In genomic region chr6:34951518-34951917, GRCm38 (mm10) we compare ENCODE assay signal across 21 mouse cellular contexts. TPM values are rescaled to one million over a fixed set of nuclear protein-coding genes. Genes with fewer than 3 reads are reported as not detected.
"Had no signal": no experiment of that assay in that cellular context is flagged by ENCODE, and none has a peak within 500 bp of the region (broad histone marks: within the 10 kb centered on the region; RNA-seq: fewer than 3 reads in every experiment).

No protein-coding gene starts in this region.

- H3K4me2 ChIP-seq: limb, embryonic 13.5 days; liver, embryonic 11.5 days; liver, embryonic 15.5 days; lung, embryonic 14.5 days; neural tube, embryonic 13.5 days had no signal

- H3K36me3 ChIP-seq: limb, embryonic 13.5 days; liver, embryonic 15.5 days; midbrain, embryonic 10.5 days; neural tube, embryonic 13.5 days had no signal

- H3K9me3 ChIP-seq: limb, embryonic 13.5 days; liver, embryonic 15.5 days; neural tube, embryonic 13.5 days had no signal

- H3K9ac ChIP-seq: limb, embryonic 13.5 days; liver, embryonic 15.5 days; lung, embryonic 14.5 days; neural tube, embryonic 13.5 days had no signal

- ATAC-seq: inflammation-experienced regulatory T-cells, adult 6 months; intestine, postnatal 0 days; midbrain, embryonic 16.5 days had no signal

- H3K4me3 ChIP-seq: layer of hippocampus, adult 2 months; limb, embryonic 13.5 days; liver, embryonic 15.5 days; midbrain, embryonic 10.5 days; neural tube, embryonic 13.5 days had no signal

- H3K27ac ChIP-seq: kidney, postnatal 0 days; layer of hippocampus, adult 2 months; limb, embryonic 13.5 days; liver, embryonic 15.5 days; midbrain, embryonic 10.5 days; neural tube, embryonic 13.5 days had no signal

- H3K27me3 ChIP-seq: liver, embryonic 15.5 days; neural tube, embryonic 13.5 days had no signal

- DNase-seq: kidney, adult 8-10 months; left cerebral cortex, postnatal 4 days; lung, embryonic 14.5 days; lung, postnatal 10 days; lung, postnatal 4 days; right cerebral cortex, postnatal 14 days had no signal

RNA-seq across cellular contexts. Expression of gene Stra8, which starts 31.6 kb away (rescaled TPM):
- total RNA-seq: layer of hippocampus, adult 2 months; layer of hippocampus, postnatal 10 days; left cerebral cortex, adult 18-20 months; left cerebral cortex, postnatal 10 days; left cerebral cortex, postnatal 4 days had no signal
- polyA plus RNA-seq: inflammation-experienced regulatory T-cells, adult 6 months; intestine, postnatal 0 days; kidney, postnatal 0 days; limb, embryonic 13.5 days; liver, embryonic 11.5 days; liver, embryonic 15.5 days; lung, embryonic 14.5 days; midbrain, embryonic 10.5 days; midbrain, embryonic 16.5 days; neural tube, embryonic 13.5 days; spleen, adult 2 months; stomach, embryonic 16.5 days had no signal
